Mouse (Mus musculus): ENCODE results near the gene Large1. TPM values are rescaled to one million over a fixed set of nuclear protein-coding genes. Genes with fewer than 3 reads are reported as not detected.

The Large1 gene
- 11.5 and 16.6 TPM in 2 replicates for polyA plus RNA-seq (2012; rRNA removed)

DNA sequence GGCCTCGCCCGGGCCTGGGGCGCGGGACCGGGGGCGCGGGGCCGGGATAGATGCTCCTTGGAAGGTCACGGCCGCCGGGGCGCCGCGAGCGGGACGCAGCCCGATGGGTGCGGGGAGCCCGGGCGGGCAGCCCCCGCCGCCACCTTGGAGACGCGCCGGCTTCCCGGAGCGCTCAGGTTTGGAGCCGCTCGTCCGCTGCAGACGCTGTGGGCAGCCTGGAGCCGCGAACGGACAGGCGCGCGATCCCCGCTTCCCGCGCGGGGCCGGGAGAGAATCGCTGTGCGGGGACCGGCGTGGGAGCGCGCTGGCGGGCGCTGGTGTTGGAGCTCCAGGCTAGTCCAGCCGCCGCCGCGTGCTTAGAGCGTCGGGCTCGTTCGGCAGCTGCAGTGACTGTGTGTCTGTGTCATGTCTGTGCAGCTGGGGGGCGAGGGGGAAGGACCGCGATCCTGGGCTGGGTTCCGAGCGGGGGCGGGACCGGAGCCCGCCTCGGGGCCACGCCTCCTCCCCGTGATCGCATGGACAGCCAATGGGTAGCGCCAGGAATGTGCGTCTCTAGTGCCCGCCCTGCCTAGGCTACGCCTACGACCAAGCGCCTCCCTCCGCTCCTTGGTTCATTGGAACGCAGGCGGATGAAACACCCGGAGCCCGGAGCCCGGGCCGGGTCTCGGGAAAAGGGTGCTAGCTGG lies at the start of gene Large1:
Large1 (minus strand) TSS at position 433 of the 686 bp plus-strand sequence.

